Mouse (Mus musculus) cerebellum, adult 11 months (tissue): ENCODE results near the gene Aspg.

ENCODE experiments used
- DNase-seq: peaks from one replicate; pipeline ENCODE4 v3.0.0; 2022

Aspg gene

DNA sequence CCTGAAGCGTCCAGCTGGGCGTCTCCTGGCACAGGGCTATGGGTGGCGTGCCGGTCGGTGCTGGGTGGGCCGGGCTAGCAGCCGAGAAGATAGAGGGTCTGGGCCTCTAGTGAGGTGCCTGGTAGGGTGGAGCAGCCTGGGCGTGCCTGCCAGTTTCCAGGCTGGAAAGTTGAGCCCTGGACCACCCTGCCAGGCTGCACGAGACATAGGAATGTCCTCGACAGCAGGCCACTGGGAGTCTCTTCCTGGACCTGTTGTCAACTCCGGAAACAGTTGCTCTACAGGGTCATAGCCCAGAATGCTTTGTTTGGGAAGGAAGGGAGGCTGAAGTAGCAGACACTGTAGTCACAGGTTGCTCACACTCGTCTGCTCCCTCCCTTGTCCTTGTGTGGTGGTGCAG, 47.1 kb downstream of the Aspg start:
- no peak for DNase-seq

DNA sequence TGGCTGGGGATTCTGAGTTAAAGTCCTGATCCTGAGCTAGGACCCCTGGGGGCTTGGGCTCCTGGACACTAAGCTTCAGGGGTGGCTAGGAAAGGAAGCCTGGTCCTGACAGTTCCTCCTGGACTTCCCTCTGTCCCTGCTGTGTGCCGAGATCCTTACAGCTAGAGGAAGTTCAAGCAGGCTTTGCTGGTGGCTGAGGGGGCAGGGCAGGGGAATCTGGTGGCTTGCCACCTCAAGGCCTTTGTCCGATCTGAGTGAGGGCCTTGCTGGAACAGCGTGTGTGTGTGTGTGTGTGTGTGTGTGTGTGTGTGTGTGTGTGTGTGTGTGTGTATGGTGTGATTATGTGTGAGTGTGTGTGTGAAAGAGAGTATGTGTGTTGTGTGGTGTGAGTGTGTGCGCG, 48.0 kb downstream of the Aspg start:
- no peak for DNase-seq

DNA sequence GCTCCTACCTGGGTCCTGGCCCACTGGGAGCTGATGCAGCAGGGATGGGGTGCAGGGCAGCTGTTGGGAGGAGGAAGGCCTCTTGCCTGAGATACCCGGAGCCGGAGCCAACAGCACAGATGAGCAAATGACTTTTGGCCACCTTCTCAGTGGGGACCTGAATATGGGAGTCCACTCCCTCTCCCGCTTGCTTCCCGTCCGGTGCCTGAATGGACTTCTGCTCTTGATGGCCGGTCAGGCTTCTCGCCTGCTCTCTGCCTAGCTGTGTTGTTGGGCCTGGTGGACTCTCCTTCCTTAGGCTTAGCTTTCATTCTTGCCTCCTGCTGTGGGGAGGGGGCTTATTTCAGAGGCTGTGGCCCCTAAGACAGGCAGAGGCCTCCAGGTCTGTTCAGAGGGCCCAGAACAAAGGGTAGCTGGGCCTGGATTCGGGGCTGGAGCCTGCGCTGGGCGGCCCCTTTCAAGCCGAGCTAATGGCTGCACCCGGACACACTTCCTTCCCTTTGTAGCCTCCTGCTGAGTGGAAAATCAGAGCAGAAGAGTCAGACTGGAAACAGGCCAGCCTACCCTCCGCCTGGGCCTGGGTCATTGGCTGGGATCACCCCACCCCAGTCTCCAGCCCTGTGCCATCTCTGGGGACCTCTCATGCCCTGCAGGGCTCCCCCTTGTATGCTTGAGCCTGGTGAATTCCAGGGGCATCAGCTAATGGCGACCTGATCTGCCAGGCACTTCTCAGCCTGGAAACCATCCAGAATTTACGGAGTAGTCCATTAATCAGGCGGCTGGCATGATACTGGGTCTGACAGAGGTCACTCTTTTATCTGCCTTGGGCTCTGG, 49.0 kb downstream of the Aspg start:
- no peak for DNase-seq

DNA sequence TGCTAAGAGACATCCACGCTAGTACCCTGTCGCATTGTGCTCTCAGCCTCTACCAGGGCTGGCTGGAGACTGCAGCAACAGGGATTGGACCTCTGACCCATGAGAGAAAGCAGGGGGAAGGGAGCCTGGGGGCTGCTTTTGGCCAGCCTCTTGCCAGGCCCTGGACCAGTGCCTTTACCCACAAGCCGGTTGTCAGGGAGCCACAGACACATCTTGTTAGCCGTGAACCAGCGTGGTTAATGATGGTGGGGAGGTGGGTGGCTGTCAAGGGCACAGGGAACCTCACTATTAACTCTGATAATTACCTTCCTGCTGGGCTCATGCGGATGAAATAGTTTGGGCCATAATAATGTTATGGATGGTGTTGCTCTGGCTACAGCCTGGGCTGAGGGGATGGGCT, 50.3 kb downstream of the Aspg start:
- no peak for DNase-seq

DNA sequence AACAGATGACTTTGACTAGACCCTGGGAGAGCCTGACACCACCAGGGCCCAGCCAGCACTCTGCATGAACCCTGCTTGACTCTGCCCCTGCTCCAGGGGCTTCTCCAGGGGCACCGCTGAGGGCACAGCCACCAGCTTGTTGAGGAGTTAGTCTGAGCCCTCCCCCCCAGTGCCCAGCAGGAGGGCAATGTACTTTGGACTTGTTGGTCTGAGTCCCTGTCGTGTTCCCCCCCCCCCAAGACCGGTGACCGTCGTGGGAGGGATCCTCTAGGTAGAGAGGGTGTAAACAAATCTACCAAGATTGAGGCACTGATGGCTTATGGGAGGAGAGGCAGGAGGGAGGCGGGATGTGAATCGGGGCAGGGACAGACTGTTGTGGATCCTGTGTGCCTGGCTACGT, 51.8 kb downstream of the Aspg start:
- DNase-seq: no peak

DNA sequence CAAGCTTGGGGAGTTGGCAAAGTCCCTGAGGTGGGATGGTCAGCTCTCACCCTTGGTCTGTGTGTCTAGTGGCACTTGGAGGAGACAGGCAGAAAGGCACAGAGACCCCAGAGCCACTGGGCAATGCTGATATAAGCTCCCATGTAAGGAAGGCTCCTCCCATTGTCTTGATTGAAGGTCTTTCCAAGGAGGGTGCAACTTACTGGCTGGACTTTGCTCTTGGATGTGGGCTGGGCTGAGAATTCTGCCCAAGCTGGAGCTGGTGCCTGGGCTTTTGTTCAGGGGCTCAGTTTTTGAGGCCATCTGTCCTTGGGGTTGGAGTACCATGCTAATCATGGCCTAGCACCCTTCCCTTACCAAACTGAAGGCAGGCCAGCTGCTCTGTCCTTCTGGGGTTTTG, 52.3 kb downstream of the Aspg start:
- DNase-seq: no peak

DNA sequence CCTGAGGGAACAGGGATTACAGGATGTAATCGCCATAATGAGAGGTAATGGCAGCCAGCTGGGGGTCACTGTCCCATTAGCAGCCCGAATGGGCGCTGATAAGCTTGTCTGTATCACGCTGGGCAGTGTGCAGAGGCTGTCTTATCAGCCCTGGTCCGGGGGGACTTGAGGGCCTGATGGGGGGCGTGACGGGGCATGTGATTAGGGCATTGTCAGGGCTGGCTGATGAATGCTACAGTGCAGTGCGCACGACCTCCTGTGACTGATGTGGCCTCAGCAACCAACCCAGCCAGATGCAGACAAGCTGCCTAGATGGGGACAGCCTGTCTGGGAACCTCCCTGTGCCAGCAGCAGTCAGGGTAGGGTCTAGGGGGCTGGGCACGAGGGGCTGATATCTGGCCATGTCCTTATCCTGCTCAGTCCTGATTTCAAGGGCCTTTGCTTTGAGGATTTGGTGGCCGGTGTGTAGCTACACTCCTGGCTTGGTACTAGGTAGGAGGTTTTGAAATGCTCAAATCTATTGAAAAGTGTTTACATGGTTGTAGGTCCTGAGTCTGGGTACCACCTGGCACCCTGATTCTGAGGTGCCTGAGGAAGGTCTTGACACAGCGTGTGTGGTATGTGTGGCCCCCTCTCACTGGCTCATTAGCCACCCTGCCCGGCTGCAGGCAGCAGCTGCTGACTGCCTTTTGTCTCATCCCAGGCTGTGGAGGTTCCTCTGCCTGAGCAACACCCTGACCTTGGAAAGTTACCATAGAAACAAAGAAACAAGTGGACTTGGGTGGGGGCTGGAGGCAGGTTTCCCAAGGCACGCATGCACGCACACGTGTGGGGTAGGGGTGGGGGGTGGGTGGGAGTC, 57.7 kb downstream of the Aspg start:
- no peak for DNase-seq

DNA sequence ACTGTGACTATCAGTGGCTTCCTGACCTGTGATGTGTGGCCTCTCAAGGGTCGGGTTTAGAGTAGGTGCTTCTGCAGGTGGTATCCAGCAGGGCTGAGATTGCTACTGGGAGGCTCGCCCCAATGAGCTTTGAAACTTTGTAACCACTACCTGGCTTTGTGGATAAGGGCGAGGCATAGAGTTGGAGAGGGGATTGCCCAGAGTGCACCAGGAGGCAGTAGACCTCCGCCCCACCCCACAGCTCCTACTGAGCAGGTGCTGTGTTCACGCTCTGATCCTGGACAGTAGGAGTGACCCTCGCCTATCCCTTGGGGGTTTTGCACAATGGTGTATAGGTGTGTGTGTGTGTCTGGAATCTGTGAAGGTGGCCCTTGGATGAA, 58.4 kb downstream of the Aspg start:
- no peak for DNase-seq

DNA sequence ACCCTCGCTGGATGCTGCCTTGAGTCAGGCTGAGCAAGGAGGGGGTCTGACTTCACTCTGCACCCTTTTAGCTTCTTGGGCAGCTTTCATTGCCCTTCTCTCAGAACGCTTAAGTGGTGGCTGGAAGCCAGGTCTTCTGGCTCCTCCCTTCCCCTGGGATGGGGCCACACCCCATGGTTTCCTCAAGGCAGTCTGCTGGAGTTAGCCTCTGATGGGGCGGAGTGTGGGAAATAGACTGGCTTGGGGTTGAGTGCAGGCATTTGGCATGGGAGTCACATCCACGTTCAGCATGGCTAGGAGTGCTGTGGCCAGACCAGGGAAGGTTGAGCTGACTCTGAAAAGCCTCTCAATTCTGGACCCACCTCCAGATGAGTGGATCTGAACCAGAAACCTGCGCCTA, 62.8 kb downstream of the Aspg start:
- no peak for DNase-seq

DNA sequence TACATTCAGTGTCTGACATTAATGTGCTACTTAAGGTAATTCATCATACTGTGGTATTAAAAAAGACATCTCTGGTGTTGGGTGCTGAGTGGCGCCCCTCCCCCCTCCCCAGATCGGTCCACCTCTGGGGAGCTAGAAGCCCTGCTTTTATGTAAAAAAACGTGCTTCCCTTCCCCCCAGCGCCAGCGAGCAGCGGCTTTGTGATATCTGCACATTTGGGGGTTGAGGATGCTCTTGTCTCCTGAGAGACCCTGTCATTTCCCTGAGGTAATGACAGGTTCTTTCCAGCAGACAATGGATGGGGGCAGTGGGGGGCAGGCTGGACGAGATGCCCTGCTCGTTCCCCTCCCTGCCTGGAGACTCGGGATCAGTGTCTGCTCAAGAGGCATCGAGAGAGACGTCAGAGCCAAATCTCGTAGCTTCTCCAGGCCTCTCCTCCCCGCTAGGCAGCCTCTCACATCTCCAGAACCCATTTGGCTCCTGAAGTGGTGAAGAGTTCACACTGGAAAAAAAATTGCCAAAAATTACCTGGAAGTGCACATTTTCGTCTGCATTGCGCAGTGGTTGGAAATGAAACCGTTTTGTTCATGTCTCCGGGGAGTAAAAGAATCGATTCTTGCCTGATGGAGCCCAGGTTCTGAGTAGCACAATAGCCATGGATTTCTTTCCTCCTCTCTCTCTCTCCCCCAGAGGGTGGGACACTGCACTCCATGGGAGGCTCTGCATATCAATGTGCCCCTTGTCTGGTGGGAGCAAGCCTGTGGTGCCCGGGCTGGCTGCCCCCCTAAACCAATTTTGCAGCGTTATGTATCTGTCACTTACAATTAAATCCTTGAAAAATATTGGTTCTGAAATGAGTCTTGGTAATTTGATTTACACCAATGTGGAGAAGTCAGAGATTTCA, 64.4 kb downstream of the Aspg start:
- no peak for DNase-seq

DNA sequence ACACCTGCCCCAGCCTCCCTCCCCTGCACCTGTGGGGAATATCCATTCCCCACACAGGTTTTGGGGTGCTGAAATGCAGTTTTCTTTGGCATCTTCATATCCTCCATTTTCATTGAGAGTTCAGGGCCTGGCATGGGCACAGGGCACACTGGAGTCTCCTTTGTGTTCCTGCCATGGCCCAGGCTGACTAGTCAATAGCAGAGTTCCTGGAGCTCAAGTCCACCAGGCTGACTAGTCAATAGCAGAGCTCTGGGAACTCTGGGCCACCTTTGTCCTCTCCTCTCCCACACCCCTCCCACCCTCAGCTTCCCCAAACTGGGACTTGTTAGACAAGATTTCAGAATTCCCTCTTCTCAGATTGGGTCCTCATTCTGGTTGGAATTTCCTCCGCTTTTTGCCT, 65.2 kb downstream of the Aspg start:
- DNase-seq: no peak

DNA sequence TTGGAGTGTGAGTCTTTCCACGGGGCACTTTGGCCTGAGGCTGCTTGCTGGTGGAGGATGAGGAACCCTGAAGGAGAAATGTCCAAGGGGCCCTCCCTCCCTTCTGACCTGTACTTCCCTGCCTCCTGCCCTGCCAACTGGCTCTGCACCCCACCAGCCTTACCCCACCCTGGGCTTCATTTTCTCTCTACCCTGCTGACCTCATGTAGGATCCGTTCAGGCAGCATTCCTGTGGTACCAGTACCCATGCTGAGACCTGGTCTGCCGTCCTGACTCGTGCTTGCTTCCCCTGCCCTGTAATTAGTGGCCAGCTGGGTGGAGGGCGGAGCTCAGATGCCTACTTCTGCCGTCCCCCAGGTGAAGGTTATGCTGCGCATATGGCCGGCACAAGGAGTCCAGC, 65.7 kb downstream of the Aspg start:
- DNase-seq: no peak
